Mouse (Mus musculus): Measurements from ENCODE around the gene Atp2c1. TPM values are rescaled to one million over a fixed set of nuclear protein-coding genes. Genes with fewer than 3 reads are reported as not detected.

Atp2c1 gene
- total RNA-seq, 1 experiment, result 92.4 TPM

DNA sequence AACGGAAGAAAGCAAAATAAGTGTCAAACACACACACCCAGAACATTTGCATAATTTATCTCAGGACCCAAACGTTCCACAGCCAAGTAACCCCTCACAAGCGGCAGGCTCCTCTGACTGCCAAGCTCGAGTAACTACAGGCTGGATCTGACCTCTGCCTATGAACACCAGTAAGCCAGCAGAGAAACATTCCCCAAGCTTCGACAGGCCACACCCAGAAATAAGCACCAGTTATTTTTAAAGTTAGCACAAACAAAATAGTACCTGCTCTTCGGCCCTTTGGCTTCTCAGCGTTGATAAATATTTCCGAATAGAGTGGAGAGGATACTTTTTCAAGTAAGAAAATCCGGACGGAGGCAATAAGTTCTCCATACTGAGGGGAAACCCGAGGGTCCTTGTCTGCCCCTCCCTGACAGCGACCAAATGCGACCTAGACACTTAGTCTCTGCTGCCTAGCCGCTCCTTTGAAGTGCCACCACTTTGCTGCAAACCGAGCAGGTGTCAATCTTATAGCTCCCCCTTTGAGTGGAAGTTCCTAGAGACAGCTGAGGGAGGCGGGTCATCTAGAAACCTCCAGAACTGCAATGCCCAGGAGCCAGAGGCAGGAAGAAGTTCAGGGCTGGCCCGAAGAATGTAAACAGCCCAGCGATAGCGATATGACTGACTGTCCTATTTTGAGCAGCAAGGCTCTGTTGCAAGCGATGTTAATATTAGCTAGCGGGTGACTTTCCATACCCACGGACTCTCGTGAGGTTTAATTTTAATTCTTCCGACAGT lies 6.2 kb downstream of the Atp2c1 start:
- Histone ChIP-seq H3K4me1 (ENCODE audit: control insufficient read depth in 2 of 2, insufficient read depth in 2 of 2, low read length in 2 of 2, poor library complexity in 1 of 2) (no peaks in the 10 kb centered on the region; a peak in 1 of 4 replicates), H3K9me3 (ENCODE audit: control insufficient read depth, insufficient read depth, low read depth, low read length) (no peaks in the 10 kb centered on the region), H3K27ac (ENCODE audit: insufficient read depth, low read depth, low read length, poor library complexity, severe bottlenecking) (no peak overlapping the region), H3K9ac (ENCODE audit: insufficient read depth, low read depth, low read length, poor library complexity, severe bottlenecking) (no peak overlapping the region), H3K36me3 (ENCODE audit: control insufficient read depth, insufficient read depth, low read length, poor library complexity, severe bottlenecking) (no peaks in the 10 kb centered on the region), H3K4me3 (ENCODE audit: insufficient read depth in 1 of 2, low read depth in 1 of 2, low read length in 2 of 2, poor library complexity in 1 of 2, severe bottlenecking in 1 of 2) (no peak overlapping the region)
- in situ Hi-C loops (cut with MboI; ENCODE audit: low sequenced_read_pairs in 2 of 2, unreplicated experiment in 2 of 2), result no loop called here
- no peak for TF ChIP-seq MAFK (IDR thresholded peaks at IDR 0.05; ENCODE audit: insufficient read depth, low read depth, low read length)
- no peak for TF ChIP-seq ZC3H11A (IDR thresholded peaks at IDR 0.05; ENCODE audit: borderline replicate concordance, low read depth, low read length)
- no peak for TF ChIP-seq ZNF384 (IDR thresholded peaks at IDR 0.05; ENCODE audit: low read depth, low read length)
- no peak for TF ChIP-seq HCFC1 (IDR thresholded peaks at IDR 0.05; ENCODE audit: borderline replicate concordance, insufficient read depth, low read length)
- TF ChIP-seq CHD2 (IDR thresholded peaks at IDR 0.05; ENCODE audit: low read depth, low read length), result no peak
- no peak for DNase-seq (ENCODE audit: low read depth, low spot score)

DNA sequence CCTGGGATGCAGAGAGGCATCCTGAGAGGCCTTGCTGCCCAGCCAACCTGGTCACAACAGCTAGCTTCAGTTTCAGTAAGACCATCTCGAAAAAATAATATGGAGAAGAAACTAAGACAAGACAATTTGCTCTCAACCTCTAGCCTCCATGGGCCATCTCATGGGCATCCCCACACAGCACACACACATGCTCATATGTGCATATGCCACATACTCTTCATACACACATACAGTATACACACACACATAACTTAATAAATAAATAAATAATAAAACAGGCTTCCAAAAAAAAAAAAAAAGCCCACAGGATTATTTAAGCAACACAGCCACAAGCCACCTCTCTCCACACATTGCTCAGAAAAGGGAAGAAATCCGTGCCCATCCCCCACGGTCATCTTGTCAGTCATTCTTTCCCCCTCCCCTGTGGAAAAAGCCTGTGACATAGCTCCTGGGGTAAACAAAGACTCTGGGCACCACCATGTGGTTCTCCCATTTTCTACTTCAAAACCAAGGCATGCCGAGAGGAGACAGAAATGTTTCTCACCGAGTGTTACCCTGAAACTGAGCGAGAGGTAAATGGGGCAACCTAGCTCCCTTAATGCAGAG lies 7.7 kb downstream of the Atp2c1 start:
- Histone ChIP-seq H3K9me3 (ENCODE audit: control insufficient read depth, insufficient read depth, low read depth, low read length) (no peaks in the 10 kb centered on the region), H3K4me1 (ENCODE audit: control insufficient read depth in 2 of 2, insufficient read depth in 2 of 2, low read length in 2 of 2, poor library complexity in 1 of 2) (no peaks in the 10 kb centered on the region), H3K9ac (ENCODE audit: insufficient read depth, low read depth, low read length, poor library complexity, severe bottlenecking) (no peak overlapping the region), H3K27ac (ENCODE audit: insufficient read depth, low read depth, low read length, poor library complexity, severe bottlenecking) (no peak overlapping the region), H3K4me3 (ENCODE audit: insufficient read depth in 1 of 2, low read depth in 1 of 2, low read length in 2 of 2, poor library complexity in 1 of 2, severe bottlenecking in 1 of 2) (no peak overlapping the region), H3K36me3 (ENCODE audit: control insufficient read depth, insufficient read depth, low read length, poor library complexity, severe bottlenecking) (no peaks in the 10 kb centered on the region)
- TF ChIP-seq ZC3H11A (IDR thresholded peaks at IDR 0.05; ENCODE audit: borderline replicate concordance, low read depth, low read length), result no peak
- TF ChIP-seq ZNF384 (IDR thresholded peaks at IDR 0.05; ENCODE audit: low read depth, low read length), result no peak
- TF ChIP-seq MAFK (IDR thresholded peaks at IDR 0.05; ENCODE audit: insufficient read depth, low read depth, low read length), result no peak
- TF ChIP-seq HCFC1 (IDR thresholded peaks at IDR 0.05; ENCODE audit: borderline replicate concordance, insufficient read depth, low read length), result no peak
- no peak for TF ChIP-seq CHD2 (IDR thresholded peaks at IDR 0.05; ENCODE audit: low read depth, low read length)
- in situ Hi-C loops (cut with MboI; ENCODE audit: low sequenced_read_pairs in 2 of 2, unreplicated experiment in 2 of 2), result no loop called here
- no peak for DNase-seq (ENCODE audit: low read depth, low spot score)

DNA sequence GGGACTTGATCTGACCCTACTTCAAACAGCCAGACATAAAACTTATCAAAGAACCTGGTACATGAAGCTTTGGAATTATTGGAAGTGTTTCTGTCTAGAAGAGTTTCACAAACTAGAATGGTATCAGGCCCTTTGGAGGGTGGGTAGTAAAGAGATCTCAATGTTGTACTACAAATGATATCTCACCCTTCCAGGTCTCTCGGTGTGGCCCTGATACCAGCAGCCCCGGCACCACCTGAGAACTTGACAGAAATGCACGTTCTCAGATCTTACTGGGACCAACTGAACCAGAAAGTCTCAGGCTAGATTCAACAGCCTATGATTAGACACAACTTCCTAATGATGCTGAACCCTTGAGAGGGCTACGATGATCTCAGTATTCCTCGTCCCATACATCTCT lies 23.4 kb downstream of the Atp2c1 start:
- no peaks in the 10 kb centered on the region for H3K36me3 ChIP-seq (ENCODE audit: control insufficient read depth, insufficient read depth, low read length, poor library complexity, severe bottlenecking)
- no peak overlapping the region for H3K9ac ChIP-seq (ENCODE audit: insufficient read depth, low read depth, low read length, poor library complexity, severe bottlenecking)
- H3K9me3 ChIP-seq (ENCODE audit: control insufficient read depth, insufficient read depth, low read depth, low read length), result no peaks in the 10 kb centered on the region
- no peak overlapping the region for H3K27ac ChIP-seq (ENCODE audit: insufficient read depth, low read depth, low read length, poor library complexity, severe bottlenecking)
- no peaks in the 10 kb centered on the region for H3K4me1 ChIP-seq (ENCODE audit: control insufficient read depth in 2 of 2, insufficient read depth in 2 of 2, low read length in 2 of 2, poor library complexity in 1 of 2)
- H3K4me3 ChIP-seq (ENCODE audit: insufficient read depth in 1 of 2, low read depth in 1 of 2, low read length in 2 of 2, poor library complexity in 1 of 2, severe bottlenecking in 1 of 2), result no peak overlapping the region
- no peak for TF ChIP-seq MAFK (IDR thresholded peaks at IDR 0.05; ENCODE audit: insufficient read depth, low read depth, low read length)
- no peak for TF ChIP-seq ZC3H11A (IDR thresholded peaks at IDR 0.05; ENCODE audit: borderline replicate concordance, low read depth, low read length)
- no peak for TF ChIP-seq CHD2 (IDR thresholded peaks at IDR 0.05; ENCODE audit: low read depth, low read length)
- TF ChIP-seq ZNF384 (IDR thresholded peaks at IDR 0.05; ENCODE audit: low read depth, low read length), result no peak
- TF ChIP-seq HCFC1 (IDR thresholded peaks at IDR 0.05; ENCODE audit: borderline replicate concordance, insufficient read depth, low read length), result no peak
- no peak for DNase-seq (ENCODE audit: low read depth, low spot score)
- in situ Hi-C loops (cut with MboI; ENCODE audit: low sequenced_read_pairs in 2 of 2, unreplicated experiment in 2 of 2), result no loop called here

DNA sequence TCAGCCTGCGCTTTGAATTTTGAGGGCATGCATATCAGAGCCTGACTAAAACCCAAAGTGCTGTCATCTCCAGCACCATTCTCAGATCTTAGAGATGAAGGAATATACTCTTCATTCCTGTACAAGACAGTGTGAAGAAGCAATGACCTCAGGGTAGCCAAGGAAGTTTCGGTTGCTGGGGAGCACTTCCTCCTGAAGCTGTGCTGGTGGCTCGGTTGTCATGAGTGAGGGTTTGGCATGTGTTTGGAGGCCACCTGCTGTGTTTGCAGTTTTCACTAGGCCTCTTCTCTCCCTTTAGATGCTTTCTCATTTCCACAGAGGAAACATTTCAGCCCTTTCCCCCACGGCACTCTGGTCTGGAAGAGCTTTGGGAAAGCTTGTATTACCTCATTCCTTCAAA lies 24.7 kb downstream of the Atp2c1 start:
- Histone ChIP-seq H3K4me3 (ENCODE audit: insufficient read depth in 1 of 2, low read depth in 1 of 2, low read length in 2 of 2, poor library complexity in 1 of 2, severe bottlenecking in 1 of 2) (no peak overlapping the region), H3K36me3 (ENCODE audit: control insufficient read depth, insufficient read depth, low read length, poor library complexity, severe bottlenecking) (no peaks in the 10 kb centered on the region), H3K4me1 (ENCODE audit: control insufficient read depth in 2 of 2, insufficient read depth in 2 of 2, low read length in 2 of 2, poor library complexity in 1 of 2) (no peaks in the 10 kb centered on the region), H3K27ac (ENCODE audit: insufficient read depth, low read depth, low read length, poor library complexity, severe bottlenecking) (no peak overlapping the region), H3K9ac (ENCODE audit: insufficient read depth, low read depth, low read length, poor library complexity, severe bottlenecking) (no peak overlapping the region), H3K9me3 (ENCODE audit: control insufficient read depth, insufficient read depth, low read depth, low read length) (no peaks in the 10 kb centered on the region)
- TF ChIP-seq ZC3H11A (IDR thresholded peaks at IDR 0.05; ENCODE audit: borderline replicate concordance, low read depth, low read length) (no peak), HCFC1 (IDR thresholded peaks at IDR 0.05; ENCODE audit: borderline replicate concordance, insufficient read depth, low read length) (no peak), ZNF384 (IDR thresholded peaks at IDR 0.05; ENCODE audit: low read depth, low read length) (no peak), MAFK (IDR thresholded peaks at IDR 0.05; ENCODE audit: insufficient read depth, low read depth, low read length) (no peak), CHD2 (IDR thresholded peaks at IDR 0.05; ENCODE audit: low read depth, low read length) (no peak)
- no peak for DNase-seq (ENCODE audit: low read depth, low spot score)
- in situ Hi-C loops (cut with MboI; ENCODE audit: low sequenced_read_pairs in 2 of 2, unreplicated experiment in 2 of 2), result no loop called here

Measured in ES-E14 (cell line).